Mouse (Mus musculus): ENCODE data around the gene Galnt14. TPM values are rescaled to one million over a fixed set of nuclear protein-coding genes. Genes with fewer than 3 reads are reported as not detected.

The Galnt14 gene
- polyA plus RNA-seq, 2 experiments = 0.03 to 0.08 TPM

DNA sequence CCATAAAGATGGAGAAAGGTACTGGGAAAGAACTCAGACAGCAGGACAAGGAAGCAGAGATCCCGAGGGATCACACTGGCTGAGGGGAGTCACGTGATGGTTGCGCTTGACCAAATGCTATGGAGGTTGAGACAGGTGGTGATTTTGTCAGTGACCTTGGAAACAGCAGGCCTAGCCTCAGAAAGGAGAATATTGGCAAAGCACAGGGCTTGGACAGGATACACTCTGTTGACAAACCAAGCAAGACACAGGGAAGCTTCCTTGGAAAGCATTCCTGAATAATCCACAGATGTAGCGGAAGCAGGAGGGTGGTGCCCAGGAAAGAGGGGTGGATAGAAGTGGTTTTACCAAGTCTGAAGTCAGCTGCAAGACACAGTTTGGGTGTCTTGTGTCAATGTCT lies 206.1 kb downstream of the Galnt14 start:
- 73% methylated on average over 4 of the region's 4 CpGs for WGBS (ENCODE audit: insufficient replicate concordance)
- Histone ChIP-seq H3K36me3 (replicated peaks; ENCODE audit: control insufficient read depth, insufficient read depth, low read depth) (no peaks in the 10 kb centered on the region), H3K27ac (no peak overlapping the region), H3K4me1 (replicated peaks; ENCODE audit: control insufficient read depth in 2 of 2, insufficient read depth in 2 of 2, low read length in 1 of 2) (no peaks in the 10 kb centered on the region), H3K27me3 (ENCODE audit: control insufficient read depth, insufficient read depth, low read length) (no peaks in the 10 kb centered on the region), H3K4me2 (ENCODE audit: low read depth) (no peak overlapping the region), H3K4me3 (ENCODE audit: insufficient read depth in 1 of 2, low read depth in 2 of 2, low read length in 2 of 2) (no peak overlapping the region), H3K9me3 (ENCODE audit: control insufficient read depth, low read length) (no peaks in the 10 kb centered on the region), H3K9ac (replicated peaks) (no peak overlapping the region)
- TF ChIP-seq CTCF (IDR thresholded peaks at IDR 0.05; ENCODE audit: low read depth) (no peak), EP300 (IDR thresholded peaks at IDR 0.05; ENCODE audit: low read depth) (no peak)
- ATAC-seq (ENCODE audit: insufficient read depth) (no peak), DNase-seq (ENCODE audit: low read depth in 3 of 3, low spot score in 3 of 3) (no peak)

DNA sequence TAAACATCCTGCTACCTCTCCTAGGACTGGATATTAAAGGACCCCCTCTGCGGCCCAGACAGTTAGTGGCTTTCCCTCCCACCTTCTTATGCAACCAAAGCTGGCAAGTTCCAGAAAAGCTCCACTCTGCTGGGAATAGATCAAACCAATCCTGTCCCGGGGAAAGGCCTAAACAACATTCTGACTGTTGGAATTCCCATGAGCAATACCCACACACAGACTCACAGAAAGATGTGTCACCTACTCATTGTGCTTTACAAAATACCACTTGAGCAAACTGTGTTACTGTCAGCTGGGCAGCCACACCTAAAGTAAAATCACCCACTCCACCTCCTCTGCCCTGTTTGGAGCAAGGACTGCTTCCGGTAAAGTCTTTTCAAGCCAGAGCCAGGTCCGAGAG lies 207.6 kb downstream of the Galnt14 start:
- no peaks in the 10 kb centered on the region for H3K27me3 ChIP-seq (ENCODE audit: control insufficient read depth, insufficient read depth, low read length)
- no peaks in the 10 kb centered on the region for H3K4me1 ChIP-seq (replicated peaks; ENCODE audit: control insufficient read depth in 2 of 2, insufficient read depth in 2 of 2, low read length in 1 of 2)
- H3K9me3 ChIP-seq (ENCODE audit: control insufficient read depth, low read length) = no peaks in the 10 kb centered on the region
- no peak overlapping the region for H3K27ac ChIP-seq
- ATAC-seq (ENCODE audit: insufficient read depth) (no peak), DNase-seq (ENCODE audit: low read depth in 3 of 3, low spot score in 3 of 3) (no peak)
- 63% methylated on average over 4 of the region's 4 CpGs for WGBS (ENCODE audit: insufficient replicate concordance)
- no peak overlapping the region for H3K9ac ChIP-seq (replicated peaks)
- no peak overlapping the region for H3K4me2 ChIP-seq (ENCODE audit: low read depth)
- TF ChIP-seq EP300 (IDR thresholded peaks at IDR 0.05; ENCODE audit: low read depth) (no peak), CTCF (IDR thresholded peaks at IDR 0.05; ENCODE audit: low read depth) (no peak)
- no peak overlapping the region for H3K4me3 ChIP-seq (ENCODE audit: insufficient read depth in 1 of 2, low read depth in 2 of 2, low read length in 2 of 2)
- no peaks in the 10 kb centered on the region for H3K36me3 ChIP-seq (replicated peaks; ENCODE audit: control insufficient read depth, insufficient read depth, low read depth)

DNA sequence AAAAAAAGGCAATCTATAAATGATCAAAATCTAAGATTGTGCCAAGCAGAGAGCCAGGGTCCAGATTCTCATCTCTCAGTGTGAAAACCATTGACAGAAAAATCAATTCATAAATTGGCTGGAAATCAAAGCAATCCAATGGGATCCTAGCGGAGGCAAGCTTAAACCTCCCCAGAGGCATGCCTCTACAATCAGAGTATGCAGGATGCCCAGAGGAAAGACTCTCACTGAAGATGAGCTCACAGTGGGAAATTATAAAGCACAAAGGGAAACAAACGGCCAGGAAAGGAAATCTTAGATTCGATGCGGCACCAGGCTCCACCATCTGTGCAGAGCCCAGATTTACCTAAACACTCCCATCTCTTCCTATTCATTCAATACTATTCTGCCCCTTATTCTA lies 220.7 kb downstream of the Galnt14 start:
- H3K4me2 ChIP-seq (ENCODE audit: low read depth) = no peak overlapping the region
- no peaks in the 10 kb centered on the region for H3K4me1 ChIP-seq (replicated peaks; ENCODE audit: control insufficient read depth in 2 of 2, insufficient read depth in 2 of 2, low read length in 1 of 2)
- DNase-seq (ENCODE audit: low read depth in 3 of 3, low spot score in 3 of 3) (no peak), ATAC-seq (ENCODE audit: insufficient read depth) (no peak)
- no peak overlapping the region for H3K27ac ChIP-seq
- no peaks in the 10 kb centered on the region for H3K9me3 ChIP-seq (ENCODE audit: control insufficient read depth, low read length)
- H3K36me3 ChIP-seq (replicated peaks; ENCODE audit: control insufficient read depth, insufficient read depth, low read depth) = no peaks in the 10 kb centered on the region
- H3K27me3 ChIP-seq (ENCODE audit: control insufficient read depth, insufficient read depth, low read length) = no peaks in the 10 kb centered on the region
- TF ChIP-seq CTCF (IDR thresholded peaks at IDR 0.05; ENCODE audit: low read depth) (no peak), EP300 (IDR thresholded peaks at IDR 0.05; ENCODE audit: low read depth) (no peak)
- WGBS (ENCODE audit: insufficient replicate concordance) = 78% methylated on average over 4 of the region's 4 CpGs
- H3K4me3 ChIP-seq (ENCODE audit: insufficient read depth in 1 of 2, low read depth in 2 of 2, low read length in 2 of 2) = no peak overlapping the region
- no peak overlapping the region for H3K9ac ChIP-seq (replicated peaks)

DNA sequence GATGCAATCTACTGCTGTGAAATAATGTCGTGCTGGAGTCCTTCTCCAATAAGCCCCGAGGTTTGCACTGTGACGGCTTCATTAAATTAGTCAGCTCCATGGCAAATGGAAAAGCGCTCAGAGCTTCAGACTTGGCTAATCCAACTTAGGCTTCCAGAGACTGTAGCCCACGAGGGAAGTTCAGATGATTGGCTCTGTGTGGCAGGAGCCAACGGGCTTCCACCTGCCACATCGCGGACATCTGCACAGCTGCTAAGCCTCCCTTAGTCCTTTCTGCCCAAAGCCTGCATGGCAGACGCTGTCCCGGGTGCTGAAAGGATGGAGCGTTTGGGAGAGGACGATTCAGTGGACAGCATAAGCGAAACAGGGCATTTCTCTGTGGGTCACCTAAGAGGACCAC lies 222.5 kb downstream of the Galnt14 start:
- Histone ChIP-seq H3K4me1 (replicated peaks; ENCODE audit: control insufficient read depth in 2 of 2, insufficient read depth in 2 of 2, low read length in 1 of 2) (no peaks in the 10 kb centered on the region), H3K4me2 (ENCODE audit: low read depth) (no peak overlapping the region), H3K4me3 (ENCODE audit: insufficient read depth in 1 of 2, low read depth in 2 of 2, low read length in 2 of 2) (no peak overlapping the region), H3K27me3 (ENCODE audit: control insufficient read depth, insufficient read depth, low read length) (no peaks in the 10 kb centered on the region), H3K9me3 (ENCODE audit: control insufficient read depth, low read length) (no peaks in the 10 kb centered on the region), H3K36me3 (replicated peaks; ENCODE audit: control insufficient read depth, insufficient read depth, low read depth) (no peaks in the 10 kb centered on the region), H3K9ac (replicated peaks) (no peak overlapping the region), H3K27ac (no peak overlapping the region)
- no peak for ATAC-seq (ENCODE audit: insufficient read depth)
- no peak for DNase-seq (ENCODE audit: low read depth in 3 of 3, low spot score in 3 of 3)
- 23% methylated on average over 13 of the region's 13 CpGs for WGBS (ENCODE audit: insufficient replicate concordance)
- TF ChIP-seq CTCF (IDR thresholded peaks at IDR 0.05; ENCODE audit: low read depth) = no peak
- no peak for TF ChIP-seq EP300 (IDR thresholded peaks at IDR 0.05; ENCODE audit: low read depth)

DNA sequence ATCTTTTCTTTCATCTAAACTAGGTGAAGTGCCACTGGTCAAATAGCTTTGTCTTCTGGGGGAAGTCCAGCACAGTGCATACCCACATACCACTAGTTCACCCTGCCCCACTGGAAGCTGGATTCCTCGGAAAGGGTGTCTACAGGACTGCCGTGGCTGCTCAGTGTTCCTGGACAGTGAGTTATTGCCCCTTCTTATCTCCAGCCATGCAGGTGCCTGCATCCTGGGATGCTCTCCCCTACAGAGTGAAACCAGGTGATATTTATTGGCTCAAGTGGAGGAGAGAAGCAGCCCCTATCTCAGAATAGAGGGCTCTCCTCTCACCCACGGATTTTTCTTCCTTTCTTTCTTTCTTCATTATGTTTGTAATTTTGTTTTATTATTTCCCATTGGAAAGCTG lies 222.9 kb downstream of the Galnt14 start:
- no peaks in the 10 kb centered on the region for H3K4me1 ChIP-seq (replicated peaks; ENCODE audit: control insufficient read depth in 2 of 2, insufficient read depth in 2 of 2, low read length in 1 of 2)
- H3K36me3 ChIP-seq (replicated peaks; ENCODE audit: control insufficient read depth, insufficient read depth, low read depth) = no peaks in the 10 kb centered on the region
- DNase-seq (ENCODE audit: low read depth in 3 of 3, low spot score in 3 of 3) = no peak
- H3K4me3 ChIP-seq (ENCODE audit: insufficient read depth in 1 of 2, low read depth in 2 of 2, low read length in 2 of 2) = no peak overlapping the region
- WGBS (ENCODE audit: insufficient replicate concordance) = 51% methylated on average over 3 of the region's 3 CpGs
- no peak overlapping the region for H3K9ac ChIP-seq (replicated peaks)
- no peak overlapping the region for H3K4me2 ChIP-seq (ENCODE audit: low read depth)
- no peaks in the 10 kb centered on the region for H3K9me3 ChIP-seq (ENCODE audit: control insufficient read depth, low read length)
- TF ChIP-seq CTCF (IDR thresholded peaks at IDR 0.05; ENCODE audit: low read depth) (no peak), EP300 (IDR thresholded peaks at IDR 0.05; ENCODE audit: low read depth) (no peak)
- ATAC-seq (ENCODE audit: insufficient read depth) = no peak
- no peaks in the 10 kb centered on the region for H3K27me3 ChIP-seq (ENCODE audit: control insufficient read depth, insufficient read depth, low read length)
- no peak overlapping the region for H3K27ac ChIP-seq

Data from liver, embryonic 14.5 days (tissue).